Mouse (Mus musculus): Measurements from ENCODE around the gene Gpr68. TPM values are rescaled to one million over a fixed set of nuclear protein-coding genes. Genes with fewer than 3 reads are reported as not detected.

Gpr68 gene
- polyA plus RNA-seq, 1 experiment from 2014 or later, result 0.21 TPM

- Histone ChIP-seq H3K9me3 (no peaks in the 10 kb centered on the region), H3K27ac (no peak overlapping the region), H3K27me3 (ENCODE audit: insufficient read depth, poor library complexity, severe bottlenecking) (no peaks in the 10 kb centered on the region), H3K4me3 (no peak overlapping the region), H3K36me3 (no peaks in the 10 kb centered on the region), H3K4me1 (replicated peaks) (peaks cover 10% of the 10 kb centered on the region; the same call in 1 of the 2 replicates)
- DNase-seq (ENCODE audit: low spot score), result no peak
- 34% methylated on average over 8 of the region's 8 CpGs for WGBS
These were observed 76.2 kb downstream of the Gpr68 start for GRCm38 (mm10) chr12:100831629-100832325.

GRCm38 (mm10) chr12:100831021-100831420 lies 77.0 kb downstream of the Gpr68 start:
- WGBS, result 79% methylated on average over 2 of the region's 2 CpGs
- Histone ChIP-seq H3K36me3 (no peaks in the 10 kb centered on the region), H3K4me3 (no peak overlapping the region), H3K27me3 (ENCODE audit: insufficient read depth, poor library complexity, severe bottlenecking) (no peaks in the 10 kb centered on the region), H3K4me1 (replicated peaks) (peaks cover 10% of the 10 kb centered on the region; the same call in 1 of the 2 replicates), H3K9me3 (no peaks in the 10 kb centered on the region), H3K27ac (no peak overlapping the region)
- no peak for DNase-seq (ENCODE audit: low spot score)

Other genes with a start within 250 kb of the Gpr68 start
- 2.6 and 2.8 TPM in 2 replicates for gene Rps6ka5, start 181.2 kb downstream of the Gpr68 start, polyA plus RNA-seq (2016; fragmentation: Nextera tagmentation; extraction: Ambion mirVana)
- gene Dglucy, start 129.1 kb downstream of the Gpr68 start, polyA plus RNA-seq (2016; fragmentation: Nextera tagmentation; extraction: Ambion mirVana), result 0.27 and 0.44 TPM in 2 replicates
- 13.3 and 17.6 TPM in 2 replicates for gene Ccdc88c, start 120.9 kb upstream of the Gpr68 start, polyA plus RNA-seq (2016; fragmentation: Nextera tagmentation; extraction: Ambion mirVana)
- 50.3 and 50.8 TPM in 2 replicates for gene Ppp4r3a, start 175.5 kb upstream of the Gpr68 start, polyA plus RNA-seq (2016; fragmentation: Nextera tagmentation; extraction: Ambion mirVana)

Measured in hindbrain, embryonic 10.5 days (tissue).